Mouse (Mus musculus): ENCODE data around the gene Setd3. TPM values are rescaled to one million over a fixed set of nuclear protein-coding genes. Genes with fewer than 3 reads are reported as not detected.

Gene Setd3
- polyA plus RNA-seq, 1 experiment from 2014 or later, result 83.3 TPM

DNA sequence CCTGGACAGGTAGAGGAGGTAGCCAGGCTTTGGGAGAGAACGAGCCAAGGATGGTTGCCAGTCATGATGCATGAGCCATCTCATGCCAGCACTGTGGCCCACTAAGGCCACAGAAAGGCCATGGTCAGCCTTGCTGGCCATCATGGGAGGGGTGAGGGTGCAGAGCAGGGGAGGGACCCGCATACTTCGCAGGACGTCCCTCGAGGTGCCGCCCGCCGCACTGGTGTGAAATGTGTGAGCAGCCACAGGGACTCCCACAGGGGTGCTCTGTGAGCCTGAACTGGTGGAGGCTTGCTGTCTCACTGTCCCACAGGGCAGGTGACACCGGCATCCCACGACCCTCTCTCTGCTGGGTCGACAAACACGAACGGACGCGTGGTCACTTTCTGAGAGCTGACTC is 31.5 kb upstream of the Setd3 start:
- H3K9ac ChIP-seq (ENCODE audit: low read length), result no peak overlapping the region
- H3K4me2 ChIP-seq, result no peak overlapping the region
- H3K27me3 ChIP-seq (ENCODE audit: control insufficient read depth, insufficient read depth, low read length), result no peaks in the 10 kb centered on the region
- no peak overlapping the region for H3K4me3 ChIP-seq (ENCODE audit: low read depth, low read length)
- DNase-seq (ENCODE audit: low spot score, missing footprints) (no peak), ATAC-seq (ENCODE audit: low FRiP score) (no peak)
- H3K9me3 ChIP-seq (ENCODE audit: control insufficient read depth, low read length), result no peaks in the 10 kb centered on the region
- H3K4me1 ChIP-seq (ENCODE audit: control insufficient read depth, insufficient read depth, low read length), result peaks cover 19% of the 10 kb centered on the region
- H3K36me3 ChIP-seq (ENCODE audit: control insufficient read depth, insufficient read depth, low read length), result peaks cover 5% of the 10 kb centered on the region
- WGBS, result 92% methylated on average over 15 of the region's 15 CpGs
- H3K27ac ChIP-seq (ENCODE audit: low read depth, low read length), result no peak overlapping the region

DNA sequence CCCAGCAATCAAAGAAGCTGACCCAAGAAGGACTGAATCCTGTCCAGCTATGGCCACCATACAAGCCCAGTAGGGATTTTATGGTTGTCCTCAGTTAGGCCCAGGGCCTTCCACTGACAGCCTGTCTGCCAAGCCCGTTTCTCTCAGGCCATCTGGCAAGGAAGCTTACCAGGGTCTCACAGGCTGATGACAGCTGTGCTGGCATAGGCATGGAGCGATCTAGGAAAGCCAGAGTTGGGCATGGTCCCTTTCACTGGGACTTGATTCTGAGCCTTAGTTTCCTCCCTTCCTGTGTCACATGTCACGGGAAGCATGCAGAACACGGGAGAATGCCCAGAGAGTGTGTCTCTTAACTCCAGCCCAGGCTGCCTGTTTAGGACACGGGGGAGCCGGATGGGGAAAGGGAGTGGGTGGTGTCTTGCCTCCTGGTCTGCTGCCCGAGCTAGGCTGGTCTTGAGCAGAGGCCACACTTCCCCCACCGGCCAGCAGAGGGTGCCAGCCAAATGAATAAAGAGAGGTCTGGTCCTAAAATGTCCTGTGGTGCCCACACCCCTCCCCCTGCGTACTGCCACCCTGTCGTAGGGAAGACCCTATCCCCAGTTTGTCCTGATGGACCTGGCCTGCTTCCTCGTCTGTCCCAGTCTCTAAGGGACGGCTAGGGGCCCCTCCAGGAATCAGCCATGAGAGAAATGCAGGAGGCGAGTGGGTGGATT is 29.8 kb upstream of the Setd3 start:
- DNase-seq (ENCODE audit: low spot score, missing footprints) (peak; percentile 98), ATAC-seq (ENCODE audit: low FRiP score) (peak; percentile 54)
- Histone ChIP-seq H3K9ac (ENCODE audit: low read length) (no peak overlapping the region), H3K9me3 (ENCODE audit: control insufficient read depth, low read length) (no peaks in the 10 kb centered on the region), H3K4me2 (no peak overlapping the region), H3K36me3 (ENCODE audit: control insufficient read depth, insufficient read depth, low read length) (peaks cover 13% of the 10 kb centered on the region), H3K4me3 (ENCODE audit: low read depth, low read length) (no peak overlapping the region), H3K4me1 (ENCODE audit: control insufficient read depth, insufficient read depth, low read length) (peaks cover 8% of the 10 kb centered on the region), H3K27me3 (ENCODE audit: control insufficient read depth, insufficient read depth, low read length) (no peaks in the 10 kb centered on the region), H3K27ac (ENCODE audit: low read depth, low read length) (no peak overlapping the region)
- WGBS, result 36% methylated on average over 13 of the region's 13 CpGs

DNA sequence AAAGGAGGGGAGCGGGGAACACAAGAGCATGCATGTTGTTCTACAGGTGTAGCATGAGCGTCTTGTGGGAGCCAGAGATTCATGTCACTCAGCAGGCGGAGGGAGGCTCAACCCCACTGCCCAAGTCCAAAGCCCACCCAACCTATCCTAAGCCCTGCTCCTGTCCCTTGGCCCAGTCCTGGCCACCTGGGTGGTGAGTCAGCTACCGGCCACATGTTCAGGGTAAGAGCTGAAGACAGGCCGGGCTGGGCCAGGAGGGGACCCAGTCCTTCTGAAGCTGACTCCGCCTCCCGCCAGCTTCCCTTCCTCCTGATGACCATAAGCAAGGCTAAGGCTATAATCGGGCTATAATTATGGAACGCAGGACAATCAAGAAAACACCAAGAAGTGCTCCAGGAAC is 29.1 kb upstream of the Setd3 start:
- Histone ChIP-seq H3K9ac (ENCODE audit: low read length) (no peak overlapping the region), H3K27me3 (ENCODE audit: control insufficient read depth, insufficient read depth, low read length) (no peaks in the 10 kb centered on the region), H3K4me2 (no peak overlapping the region), H3K4me3 (ENCODE audit: low read depth, low read length) (no peak overlapping the region), H3K4me1 (ENCODE audit: control insufficient read depth, insufficient read depth, low read length) (peaks cover 3% of the 10 kb centered on the region), H3K27ac (ENCODE audit: low read depth, low read length) (no peak overlapping the region), H3K36me3 (ENCODE audit: control insufficient read depth, insufficient read depth, low read length) (peaks cover 13% of the 10 kb centered on the region), H3K9me3 (ENCODE audit: control insufficient read depth, low read length) (no peaks in the 10 kb centered on the region)
- ATAC-seq (ENCODE audit: low FRiP score) (no peak), DNase-seq (ENCODE audit: low spot score, missing footprints) (no peak)
- 93% methylated on average over 9 of the region's 9 CpGs for WGBS

DNA sequence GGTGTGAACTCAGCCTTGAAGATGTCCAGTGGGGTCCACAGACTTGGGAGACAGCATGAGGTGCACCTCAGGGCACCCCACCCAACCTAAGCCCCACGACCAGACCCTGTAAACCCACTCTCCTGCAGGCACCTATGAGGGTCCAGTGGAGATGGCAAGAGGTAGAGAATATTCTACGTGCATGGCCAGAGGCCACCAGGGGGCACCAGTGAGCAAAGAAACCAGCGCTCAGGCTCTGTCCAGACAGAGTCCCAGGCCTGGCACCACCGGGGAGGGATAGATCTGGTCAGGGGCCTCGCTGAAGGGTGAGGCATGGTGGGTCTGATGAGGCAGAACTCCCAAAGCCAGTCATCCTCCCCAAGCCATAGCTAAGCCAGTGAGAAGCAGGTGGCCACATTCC is 27.5 kb upstream of the Setd3 start:
- Histone ChIP-seq H3K9me3 (ENCODE audit: control insufficient read depth, low read length) (no peaks in the 10 kb centered on the region), H3K4me3 (ENCODE audit: low read depth, low read length) (no peak overlapping the region), H3K4me2 (no peak overlapping the region), H3K9ac (ENCODE audit: low read length) (no peak overlapping the region), H3K36me3 (ENCODE audit: control insufficient read depth, insufficient read depth, low read length) (peaks cover 16% of the 10 kb centered on the region), H3K27me3 (ENCODE audit: control insufficient read depth, insufficient read depth, low read length) (no peaks in the 10 kb centered on the region), H3K4me1 (ENCODE audit: control insufficient read depth, insufficient read depth, low read length) (peaks cover 3% of the 10 kb centered on the region), H3K27ac (ENCODE audit: low read depth, low read length) (no peak overlapping the region)
- DNase-seq (ENCODE audit: low spot score, missing footprints) (peak; percentile 99), ATAC-seq (ENCODE audit: low FRiP score) (peak; percentile 70)
- 16% methylated on average over 5 of the region's 5 CpGs for WGBS

DNA sequence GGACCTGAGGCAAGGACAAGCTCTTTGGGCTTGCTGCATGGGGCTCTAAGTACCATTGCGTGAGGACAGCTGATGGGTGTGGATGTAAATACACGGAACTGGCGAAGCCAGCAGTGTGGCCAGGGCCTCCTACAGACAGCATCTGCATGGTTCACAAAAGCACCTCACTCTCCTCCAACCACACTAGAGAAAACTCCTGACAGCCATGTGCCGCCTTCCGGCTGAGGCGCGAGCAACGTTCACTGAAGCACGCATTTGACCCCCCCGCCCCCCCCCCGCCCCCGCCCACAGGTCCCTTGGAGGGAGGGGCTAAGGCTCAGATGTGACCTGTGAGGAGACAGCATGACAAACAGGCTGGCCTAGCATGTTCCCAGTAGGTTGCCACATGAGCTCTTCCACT is 25.9 kb upstream of the Setd3 start:
- peaks cover 27% of the 10 kb centered on the region for H3K36me3 ChIP-seq (ENCODE audit: control insufficient read depth, insufficient read depth, low read length)
- H3K27ac ChIP-seq (ENCODE audit: low read depth, low read length), result no peak overlapping the region
- WGBS, result 65% methylated on average over 12 of the region's 12 CpGs

DNA sequence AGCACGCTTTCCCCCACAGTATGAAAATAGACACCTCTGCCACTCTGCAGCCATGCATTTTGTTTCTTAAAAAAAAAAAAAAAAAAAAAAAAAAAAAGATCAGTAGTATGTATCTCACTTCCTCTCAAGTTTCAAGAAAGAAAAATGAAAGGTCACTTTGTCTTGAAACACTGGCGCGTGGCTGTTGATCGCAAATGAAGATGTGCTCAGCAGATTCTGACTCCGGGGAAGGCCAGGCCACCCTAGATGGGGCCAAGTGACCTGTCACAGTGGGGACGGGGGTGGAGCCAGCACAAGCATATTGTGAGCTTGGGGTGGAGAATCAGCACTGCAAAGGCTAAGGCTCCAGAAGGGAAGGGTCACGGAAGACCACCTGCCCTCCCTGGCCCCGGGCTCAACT is 24.8 kb upstream of the Setd3 start:
- WGBS, result 73% methylated on average over 8 of the region's 8 CpGs
- H3K9ac ChIP-seq (ENCODE audit: low read length), result no peak overlapping the region
- H3K36me3 ChIP-seq (ENCODE audit: control insufficient read depth, insufficient read depth, low read length), result peaks cover 28% of the 10 kb centered on the region
- H3K27ac ChIP-seq (ENCODE audit: low read depth, low read length), result no peak overlapping the region
- no peaks in the 10 kb centered on the region for H3K4me1 ChIP-seq (ENCODE audit: control insufficient read depth, insufficient read depth, low read length)
- H3K4me2 ChIP-seq, result no peak overlapping the region
- H3K9me3 ChIP-seq (ENCODE audit: control insufficient read depth, low read length), result no peaks in the 10 kb centered on the region
- ATAC-seq (ENCODE audit: low FRiP score), result no peak
- no peak for DNase-seq (ENCODE audit: low spot score, missing footprints)
- no peak overlapping the region for H3K4me3 ChIP-seq (ENCODE audit: low read depth, low read length)
- H3K27me3 ChIP-seq (ENCODE audit: control insufficient read depth, insufficient read depth, low read length), result no peaks in the 10 kb centered on the region

More for the DNA sequence above, 25.9 kb upstream of the Setd3 start:
- Histone ChIP-seq H3K9ac (ENCODE audit: low read length) (no peak overlapping the region), H3K4me3 (ENCODE audit: low read depth, low read length) (no peak overlapping the region), H3K4me2 (no peak overlapping the region), H3K9me3 (ENCODE audit: control insufficient read depth, low read length) (no peaks in the 10 kb centered on the region), H3K27me3 (ENCODE audit: control insufficient read depth, insufficient read depth, low read length) (no peaks in the 10 kb centered on the region), H3K4me1 (ENCODE audit: control insufficient read depth, insufficient read depth, low read length) (peaks cover 3% of the 10 kb centered on the region)
- ATAC-seq (ENCODE audit: low FRiP score) (no peak), DNase-seq (ENCODE audit: low spot score, missing footprints) (no peak)

DNA sequence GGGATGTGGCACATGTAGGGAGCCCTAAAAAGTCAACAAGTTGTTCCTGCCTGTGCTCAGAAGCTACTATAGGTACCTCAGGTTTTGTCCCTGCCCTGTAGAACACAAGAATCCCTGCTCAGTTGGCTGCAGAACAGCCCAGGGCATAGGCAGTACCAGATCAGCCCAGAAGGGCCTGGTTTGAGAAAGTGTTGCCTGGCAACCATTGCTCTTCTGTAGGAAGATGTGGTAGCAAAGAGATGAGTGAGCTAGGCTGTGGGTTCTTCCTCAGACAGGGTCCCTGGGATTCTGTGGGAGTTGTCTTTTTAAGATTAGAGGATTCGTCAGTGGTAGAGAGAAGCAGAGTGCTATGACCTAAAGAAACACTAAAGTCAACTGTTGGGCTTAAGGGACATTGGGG is 21.0 kb upstream of the Setd3 start:
- DNase-seq (ENCODE audit: low spot score, missing footprints), result no peak
- 94% methylated on average over 1 of the region's 1 CpGs for WGBS
- peaks cover 41% of the 10 kb centered on the region for H3K36me3 ChIP-seq (ENCODE audit: control insufficient read depth, insufficient read depth, low read length)

DNA sequence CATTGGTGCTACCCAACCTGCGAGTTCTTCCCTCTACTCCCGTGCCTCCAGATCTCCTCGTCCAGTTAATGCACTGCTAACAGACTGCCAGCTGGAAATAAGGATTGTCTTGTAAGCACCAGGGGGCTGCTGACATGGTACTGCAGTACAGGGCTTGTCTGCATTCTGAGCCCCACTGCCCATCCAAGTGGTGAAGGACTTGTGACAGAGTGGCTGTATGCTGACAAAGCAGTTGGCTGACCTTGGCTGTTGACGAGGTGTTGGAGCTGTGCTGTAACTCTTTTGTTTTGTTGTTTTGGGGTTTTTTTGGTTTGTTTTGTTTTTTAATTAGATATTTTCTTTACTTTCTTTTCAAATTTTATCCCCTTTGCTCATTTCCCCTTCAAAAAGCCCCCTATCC is 19.3 kb upstream of the Setd3 start:
- H3K9me3 ChIP-seq (ENCODE audit: control insufficient read depth, low read length), result no peaks in the 10 kb centered on the region
- peaks cover 40% of the 10 kb centered on the region for H3K36me3 ChIP-seq (ENCODE audit: control insufficient read depth, insufficient read depth, low read length)
- DNase-seq (ENCODE audit: low spot score, missing footprints) (no peak), ATAC-seq (ENCODE audit: low FRiP score) (no peak)
- no peak overlapping the region for H3K9ac ChIP-seq (ENCODE audit: low read length)
- 92% methylated on average over 4 of the region's 4 CpGs for WGBS
- no peaks in the 10 kb centered on the region for H3K27me3 ChIP-seq (ENCODE audit: control insufficient read depth, insufficient read depth, low read length)
- no peaks in the 10 kb centered on the region for H3K4me1 ChIP-seq (ENCODE audit: control insufficient read depth, insufficient read depth, low read length)
- H3K4me3 ChIP-seq (ENCODE audit: low read depth, low read length), result no peak overlapping the region
- H3K4me2 ChIP-seq, result no peak overlapping the region
- no peak overlapping the region for H3K27ac ChIP-seq (ENCODE audit: low read depth, low read length)

More for the DNA sequence above, 21.0 kb upstream of the Setd3 start:
- H3K4me2 ChIP-seq, result no peak overlapping the region
- no peak overlapping the region for H3K9ac ChIP-seq (ENCODE audit: low read length)
- no peaks in the 10 kb centered on the region for H3K9me3 ChIP-seq (ENCODE audit: control insufficient read depth, low read length)
- H3K27me3 ChIP-seq (ENCODE audit: control insufficient read depth, insufficient read depth, low read length), result no peaks in the 10 kb centered on the region
- no peak overlapping the region for H3K27ac ChIP-seq (ENCODE audit: low read depth, low read length)
- ATAC-seq (ENCODE audit: low FRiP score), result no peak
- no peaks in the 10 kb centered on the region for H3K4me1 ChIP-seq (ENCODE audit: control insufficient read depth, insufficient read depth, low read length)
- H3K4me3 ChIP-seq (ENCODE audit: low read depth, low read length), result no peak overlapping the region

DNA sequence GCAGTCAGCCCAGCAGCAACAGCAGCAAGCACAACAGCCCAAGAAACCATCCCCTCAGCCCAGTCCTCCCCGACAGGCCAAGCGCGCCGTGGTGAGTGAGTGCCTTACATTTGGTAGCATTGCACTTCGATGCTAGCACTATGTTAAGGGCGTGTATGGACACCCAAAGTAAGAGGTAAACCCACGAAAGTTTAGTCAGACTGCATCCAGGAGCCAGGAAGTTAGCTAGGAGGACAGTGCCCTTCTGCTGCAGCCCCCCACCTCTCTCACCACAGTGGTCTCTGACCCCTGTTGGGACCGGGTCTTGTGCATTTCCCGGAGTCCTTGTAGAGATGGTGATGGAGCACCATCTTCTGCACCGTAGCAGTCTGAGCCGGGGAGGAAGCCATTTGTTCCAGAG is 16.6 kb upstream of the Setd3 start:
- no peaks in the 10 kb centered on the region for H3K27me3 ChIP-seq (ENCODE audit: control insufficient read depth, insufficient read depth, low read length)
- DNase-seq (ENCODE audit: low spot score, missing footprints) (no peak), ATAC-seq (ENCODE audit: low FRiP score) (no peak)
- no peaks in the 10 kb centered on the region for H3K9me3 ChIP-seq (ENCODE audit: control insufficient read depth, low read length)
- no peak overlapping the region for H3K4me3 ChIP-seq (ENCODE audit: low read depth, low read length)
- peaks cover 38% of the 10 kb centered on the region; the same call in 1 of the 2 replicates for H3K36me3 ChIP-seq (ENCODE audit: control insufficient read depth, insufficient read depth, low read length)
- H3K27ac ChIP-seq (ENCODE audit: low read depth, low read length), result no peak overlapping the region
- H3K4me1 ChIP-seq (ENCODE audit: control insufficient read depth, insufficient read depth, low read length), result no peaks in the 10 kb centered on the region
- no peak overlapping the region for H3K4me2 ChIP-seq
- H3K9ac ChIP-seq (ENCODE audit: low read length), result no peak overlapping the region
- 97% methylated on average over 11 of the region's 11 CpGs for WGBS

All from midbrain, embryonic 11.5 days (tissue).